Mouse (Mus musculus): ENCODE measurements around the gene 4930579G24Rik. TPM values are rescaled to one million over a fixed set of nuclear protein-coding genes. Genes with fewer than 3 reads are reported as not detected.

The 4930579G24Rik gene
- polyA plus RNA-seq, 1 experiment from 2014 or later = 25.1 TPM

GRCm38 (mm10) chr3:79627484-79628181 is 1.2 kb upstream of the 4930579G24Rik start:
- Histone ChIP-seq H3K9me3 (ENCODE audit: control insufficient read depth, low read length) (no peaks in the 10 kb centered on the region), H3K36me3 (ENCODE audit: control insufficient read depth, insufficient read depth, low read length) (peaks cover 10% of the 10 kb centered on the region; the same call in 1 of the 2 replicates), H3K27me3 (ENCODE audit: control insufficient read depth, insufficient read depth, low read length) (no peaks in the 10 kb centered on the region), H3K9ac (ENCODE audit: low read length) (peak overlapping the region; percentile 69), H3K4me3 (ENCODE audit: low read depth, low read length) (peak overlapping the region; percentile 69), H3K27ac (ENCODE audit: low read depth, low read length) (no peak overlapping the region; the same call in 1 of the 2 replicates), H3K4me1 (ENCODE audit: control insufficient read depth, insufficient read depth, low read length) (peaks cover 10% of the 10 kb centered on the region), H3K4me2 (peak overlapping the region; percentile 81)
- 41% methylated on average over 10 of the region's 10 CpGs for WGBS
- ATAC-seq (ENCODE audit: low FRiP score) (no peak), DNase-seq (ENCODE audit: low spot score, missing footprints) (peak; percentile 86)

GRCm38 (mm10) chr3:79628182-79628560 is 708 bp upstream of the 4930579G24Rik start:
- Histone ChIP-seq H3K36me3 (ENCODE audit: control insufficient read depth, insufficient read depth, low read length) (peaks cover 12% of the 10 kb centered on the region), H3K27ac (ENCODE audit: low read depth, low read length) (peak overlapping the region; percentile 65; the same call in 1 of the 2 replicates), H3K4me3 (ENCODE audit: low read depth, low read length) (peak overlapping the region; percentile 69), H3K4me1 (ENCODE audit: control insufficient read depth, insufficient read depth, low read length) (peaks cover 10% of the 10 kb centered on the region), H3K4me2 (peak overlapping the region; percentile 81), H3K27me3 (ENCODE audit: control insufficient read depth, insufficient read depth, low read length) (no peaks in the 10 kb centered on the region), H3K9me3 (ENCODE audit: control insufficient read depth, low read length) (no peaks in the 10 kb centered on the region), H3K9ac (ENCODE audit: low read length) (peak overlapping the region; percentile 69)
- ATAC-seq (ENCODE audit: low FRiP score) (no peak), DNase-seq (ENCODE audit: low spot score, missing footprints) (no peak)
- WGBS = 0% methylated on average over 9 of the region's 9 CpGs

DNA sequence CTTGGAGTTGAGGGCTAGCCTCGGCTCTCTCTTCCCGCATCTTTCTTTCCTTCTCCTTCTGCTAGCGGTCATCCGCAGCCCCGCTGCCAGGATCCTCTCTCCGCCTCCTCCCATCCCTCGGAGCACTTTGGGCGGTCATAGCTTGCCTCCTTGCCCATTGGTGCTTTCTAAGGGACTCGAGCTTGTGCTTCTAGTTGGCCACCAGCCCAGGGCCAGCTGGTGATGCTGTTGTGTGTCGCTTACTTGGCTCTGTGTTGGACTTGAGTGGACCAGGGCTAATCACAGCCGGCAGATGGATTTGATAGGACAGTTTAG is 494 bp downstream of the 4930579G24Rik start, which contains the start of gene Etfdh:
Gene Etfdh (minus strand): TSS at position 85 of the 315 bp plus-strand sequence.
- WGBS = 2% methylated on average over 11 of the region's 11 CpGs
- Histone ChIP-seq H3K4me3 (ENCODE audit: low read depth, low read length) (peak within 1 kb of the TSS; percentile 69), H3K36me3 (ENCODE audit: control insufficient read depth, insufficient read depth, low read length) (peaks cover 16% of the 10 kb centered on the region), H3K4me1 (ENCODE audit: control insufficient read depth, insufficient read depth, low read length) (peaks cover 10% of the 10 kb centered on the region), H3K4me2 (peak within 1 kb of the TSS; percentile 81), H3K9me3 (ENCODE audit: control insufficient read depth, low read length) (no peaks in the 10 kb centered on the region), H3K27me3 (ENCODE audit: control insufficient read depth, insufficient read depth, low read length) (no peaks in the 10 kb centered on the region), H3K27ac (ENCODE audit: low read depth, low read length) (peak within 1 kb of the TSS; percentile 65; the same call in 1 of the 2 replicates), H3K9ac (ENCODE audit: low read length) (peak within 1 kb of the TSS; percentile 82)
- peak; percentile 53 for ATAC-seq (ENCODE audit: low FRiP score)
- DNase-seq (ENCODE audit: low spot score, missing footprints) = peak; percentile 96

DNA sequence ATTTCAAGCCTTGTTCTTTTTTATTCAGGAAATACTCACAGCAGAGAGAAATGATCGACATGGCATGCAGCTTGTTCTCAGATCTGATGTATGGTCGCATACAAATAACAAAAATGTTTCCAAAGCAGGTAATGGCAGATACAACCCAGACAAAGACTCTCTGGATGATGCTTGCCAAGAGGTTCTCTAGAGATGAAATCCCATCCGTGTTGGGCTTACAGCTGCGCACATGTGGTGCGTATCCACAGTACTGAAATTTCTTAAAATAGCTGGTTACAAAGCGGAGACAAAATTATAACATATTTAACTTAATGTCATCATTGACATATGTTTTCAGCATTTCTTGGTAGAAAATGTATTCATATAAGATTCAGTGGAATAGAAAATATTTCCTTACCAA is 23.2 kb downstream of the 4930579G24Rik start:
- Histone ChIP-seq H3K9ac (ENCODE audit: low read length) (no peak overlapping the region), H3K4me1 (ENCODE audit: control insufficient read depth, insufficient read depth, low read length) (no peaks in the 10 kb centered on the region), H3K36me3 (ENCODE audit: control insufficient read depth, insufficient read depth, low read length) (no peaks in the 10 kb centered on the region), H3K4me2 (no peak overlapping the region), H3K27me3 (ENCODE audit: control insufficient read depth, insufficient read depth, low read length) (no peaks in the 10 kb centered on the region), H3K9me3 (ENCODE audit: control insufficient read depth, low read length) (no peaks in the 10 kb centered on the region), H3K27ac (ENCODE audit: low read depth, low read length) (no peak overlapping the region), H3K4me3 (ENCODE audit: low read depth, low read length) (no peak overlapping the region)
- 93% methylated on average over 6 of the region's 6 CpGs for WGBS
- no peak for DNase-seq (ENCODE audit: low spot score, missing footprints)
- no peak for ATAC-seq (ENCODE audit: low FRiP score)

GRCm38 (mm10) chr3:79656682-79657081 is 27.8 kb downstream of the 4930579G24Rik start:
- DNase-seq (ENCODE audit: low spot score, missing footprints) (no peak), ATAC-seq (ENCODE audit: low FRiP score) (no peak)
- Histone ChIP-seq H3K27me3 (ENCODE audit: control insufficient read depth, insufficient read depth, low read length) (no peaks in the 10 kb centered on the region), H3K4me1 (ENCODE audit: control insufficient read depth, insufficient read depth, low read length) (no peaks in the 10 kb centered on the region), H3K4me2 (no peak overlapping the region), H3K9me3 (ENCODE audit: control insufficient read depth, low read length) (no peaks in the 10 kb centered on the region), H3K36me3 (ENCODE audit: control insufficient read depth, insufficient read depth, low read length) (no peaks in the 10 kb centered on the region), H3K9ac (ENCODE audit: low read length) (no peak overlapping the region), H3K4me3 (ENCODE audit: low read depth, low read length) (no peak overlapping the region), H3K27ac (ENCODE audit: low read depth, low read length) (no peak overlapping the region)
- 77% methylated on average over 5 of the region's 5 CpGs for WGBS

DNA sequence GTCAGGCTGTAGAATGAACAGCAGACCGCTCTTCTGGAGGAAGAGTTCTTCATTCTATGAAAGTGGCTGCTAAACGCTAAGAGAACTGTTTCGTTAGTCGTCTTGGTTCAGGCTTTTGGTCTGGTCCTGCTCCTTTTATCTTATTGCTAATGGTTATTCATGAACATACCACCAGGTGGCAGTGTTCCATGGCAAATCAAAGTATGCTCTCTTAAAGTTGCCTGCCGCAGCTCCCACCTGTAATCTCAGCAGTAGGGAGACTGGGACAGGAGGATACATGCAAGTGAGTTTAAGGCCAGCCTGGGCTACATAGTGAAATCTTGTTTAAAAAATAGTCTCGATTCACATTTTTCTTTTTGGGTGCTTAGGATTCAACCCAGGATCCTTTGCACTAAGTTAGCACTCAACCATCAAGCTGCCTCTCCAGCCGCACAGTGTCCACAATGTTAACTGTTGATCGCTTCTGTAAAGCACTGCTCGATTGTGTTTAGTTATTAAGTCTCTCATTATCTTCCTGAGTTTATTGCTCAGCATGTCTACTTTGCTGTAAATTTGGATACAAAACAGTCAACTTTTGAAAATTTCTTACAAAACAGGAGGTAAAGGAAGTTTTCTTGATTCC is 36.0 kb downstream of the 4930579G24Rik start:
- H3K9ac ChIP-seq (ENCODE audit: low read length) = no peak overlapping the region
- 42% methylated on average over 9 of the region's 9 CpGs for WGBS
- ATAC-seq (ENCODE audit: low FRiP score) (peak; percentile 65; the same call in 1 of the 2 replicates), DNase-seq (ENCODE audit: low spot score, missing footprints) (peak; percentile 93)
- no peak overlapping the region for H3K4me3 ChIP-seq (ENCODE audit: low read depth, low read length)
- no peaks in the 10 kb centered on the region for H3K36me3 ChIP-seq (ENCODE audit: control insufficient read depth, insufficient read depth, low read length)
- no peaks in the 10 kb centered on the region for H3K9me3 ChIP-seq (ENCODE audit: control insufficient read depth, low read length)
- H3K27ac ChIP-seq (ENCODE audit: low read depth, low read length) = no peak overlapping the region
- no peaks in the 10 kb centered on the region for H3K27me3 ChIP-seq (ENCODE audit: control insufficient read depth, insufficient read depth, low read length)
- no peaks in the 10 kb centered on the region for H3K4me1 ChIP-seq (ENCODE audit: control insufficient read depth, insufficient read depth, low read length)
- no peak overlapping the region for H3K4me2 ChIP-seq

GRCm38 (mm10) chr3:79670556-79670955 is 41.7 kb downstream of the 4930579G24Rik start:
- no peaks in the 10 kb centered on the region for H3K27me3 ChIP-seq (ENCODE audit: control insufficient read depth, insufficient read depth, low read length)
- H3K4me3 ChIP-seq (ENCODE audit: low read depth, low read length) = no peak overlapping the region
- H3K36me3 ChIP-seq (ENCODE audit: control insufficient read depth, insufficient read depth, low read length) = no peaks in the 10 kb centered on the region
- H3K27ac ChIP-seq (ENCODE audit: low read depth, low read length) = no peak overlapping the region
- no peak overlapping the region for H3K4me2 ChIP-seq
- H3K9ac ChIP-seq (ENCODE audit: low read length) = no peak overlapping the region
- H3K4me1 ChIP-seq (ENCODE audit: control insufficient read depth, insufficient read depth, low read length) = no peaks in the 10 kb centered on the region
- no peaks in the 10 kb centered on the region for H3K9me3 ChIP-seq (ENCODE audit: control insufficient read depth, low read length)
- WGBS = 82% methylated on average over 7 of the region's 7 CpGs
- DNase-seq (ENCODE audit: low spot score, missing footprints) (no peak), ATAC-seq (ENCODE audit: low FRiP score) (no peak)

DNA sequence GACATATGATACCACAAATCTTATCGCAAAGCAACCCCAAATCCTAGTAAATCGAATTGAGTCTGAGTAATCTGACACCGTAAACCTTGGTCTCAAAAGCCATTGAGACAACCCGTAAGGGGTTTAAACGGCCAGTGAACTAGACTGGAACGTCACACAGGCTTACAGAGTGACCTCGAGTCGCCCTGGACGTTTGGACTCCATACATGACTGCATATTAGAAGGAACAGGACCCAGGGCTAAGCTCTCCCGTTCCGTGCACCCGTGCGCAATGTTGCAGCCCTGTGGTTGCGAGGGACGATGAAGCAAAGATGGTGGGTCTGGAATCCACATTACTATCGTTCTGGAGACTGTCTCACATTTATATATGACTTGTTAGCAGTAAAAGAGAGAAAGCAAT is 43.3 kb downstream of the 4930579G24Rik start:
- no peak overlapping the region for H3K4me3 ChIP-seq (ENCODE audit: low read depth, low read length)
- H3K27ac ChIP-seq (ENCODE audit: low read depth, low read length) = no peak overlapping the region
- H3K9ac ChIP-seq (ENCODE audit: low read length) = no peak overlapping the region
- H3K4me1 ChIP-seq (ENCODE audit: control insufficient read depth, insufficient read depth, low read length) = no peaks in the 10 kb centered on the region
- no peaks in the 10 kb centered on the region for H3K27me3 ChIP-seq (ENCODE audit: control insufficient read depth, insufficient read depth, low read length)
- 79% methylated on average over 16 of the region's 16 CpGs for WGBS
- no peak overlapping the region for H3K4me2 ChIP-seq
- ATAC-seq (ENCODE audit: low FRiP score) (no peak), DNase-seq (ENCODE audit: low spot score, missing footprints) (no peak)
- no peaks in the 10 kb centered on the region for H3K9me3 ChIP-seq (ENCODE audit: control insufficient read depth, low read length)
- H3K36me3 ChIP-seq (ENCODE audit: control insufficient read depth, insufficient read depth, low read length) = no peaks in the 10 kb centered on the region

DNA sequence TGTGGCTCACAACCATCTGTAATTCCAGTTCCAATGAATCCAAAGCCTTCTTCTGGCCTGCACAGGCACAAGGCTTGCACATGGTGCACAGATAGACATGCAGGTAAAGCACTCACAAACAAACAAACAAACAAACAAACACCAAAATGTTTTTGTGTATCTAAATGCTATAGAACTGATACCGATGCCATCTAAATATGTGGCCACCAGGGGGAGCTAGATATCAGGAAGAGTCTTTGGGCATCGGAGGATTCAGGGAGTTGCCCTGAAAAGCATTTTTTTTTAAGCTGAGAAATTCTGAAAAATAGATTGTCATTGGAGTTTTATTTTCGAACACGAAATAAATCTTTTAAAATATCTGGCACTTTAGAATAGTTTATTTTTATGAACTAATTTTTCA is 44.2 kb downstream of the 4930579G24Rik start:
- Histone ChIP-seq H3K36me3 (ENCODE audit: control insufficient read depth, insufficient read depth, low read length) (no peaks in the 10 kb centered on the region), H3K9ac (ENCODE audit: low read length) (no peak overlapping the region), H3K4me3 (ENCODE audit: low read depth, low read length) (no peak overlapping the region), H3K9me3 (ENCODE audit: control insufficient read depth, low read length) (no peaks in the 10 kb centered on the region), H3K27ac (ENCODE audit: low read depth, low read length) (no peak overlapping the region), H3K27me3 (ENCODE audit: control insufficient read depth, insufficient read depth, low read length) (no peaks in the 10 kb centered on the region), H3K4me2 (no peak overlapping the region), H3K4me1 (ENCODE audit: control insufficient read depth, insufficient read depth, low read length) (no peaks in the 10 kb centered on the region)
- WGBS = 20% methylated on average over 4 of the region's 4 CpGs
- ATAC-seq (ENCODE audit: low FRiP score) (no peak), DNase-seq (ENCODE audit: low spot score, missing footprints) (peak; percentile 96)
